In the genomic region with DNA sequence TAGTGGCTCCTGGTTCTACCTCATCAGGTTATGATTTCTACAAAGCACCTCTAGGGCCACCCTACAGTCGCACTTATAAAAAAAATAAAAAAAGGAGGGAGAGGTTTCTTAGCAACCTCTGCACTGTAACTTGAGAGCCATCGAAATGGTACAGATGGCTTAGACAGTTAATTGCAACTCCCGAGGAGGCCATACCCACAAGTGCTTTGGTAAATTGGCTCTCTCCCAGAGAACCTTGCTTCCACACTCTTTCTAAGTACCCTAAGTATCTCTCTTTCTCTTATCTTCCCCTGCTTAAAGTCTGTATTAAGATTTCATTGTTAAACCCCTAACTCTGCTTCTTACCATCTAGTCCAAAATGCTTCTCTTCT, we compare ENCODE assay signal across 12 mouse cellular contexts. TPM values are rescaled to one million over a fixed set of nuclear protein-coding genes. Genes with fewer than 3 reads are reported as not detected.
A peak's percentile ranks its signal among the peaks of the same experiment; 100 is the strongest.
DNase-seq lines count a peak whose midpoint lies in the region; ATAC-seq lines count a peak whose summit lies in the region.
"Had no signal": no experiment of that assay in that cellular context is flagged by ENCODE, and none has a peak within 500 bp of the region (broad histone marks: within the 10 kb centered on the region; RNA-seq: fewer than 3 reads in every experiment).

No protein-coding gene starts in this region.

- no peak overlapping the region for H3K4me2 ChIP-seq in kidney, embryonic 16.5 days (replicated peaks; ENCODE audit: low read depth, low read length)
- H3K4me2 ChIP-seq in embryonic facial prominence, embryonic 13.5 days = no peak overlapping the region
- H3K4me2 ChIP-seq in hindbrain, embryonic 13.5 days = no peak overlapping the region
- H3K4me2 ChIP-seq in heart, embryonic 12.5 days = no peak overlapping the region
- H3K4me2 ChIP-seq: midbrain, embryonic 11.5 days had no signal

- peak overlapping the region; percentile 87 for H3K27ac ChIP-seq in kidney, embryonic 16.5 days (ENCODE audit: low read length)
- peak overlapping the region; percentile 62 for H3K27ac ChIP-seq in embryonic facial prominence, embryonic 13.5 days
- H3K27ac ChIP-seq in hindbrain, embryonic 13.5 days = peak overlapping the region; percentile 60; the same call in 1 of the 2 replicates
- no peak overlapping the region for H3K27ac ChIP-seq in heart, embryonic 12.5 days (ENCODE audit: poor library complexity, severe bottlenecking)
- H3K27ac ChIP-seq: liver, embryonic 14.5 days had no signal

- 13% methylated on average over 3 of the region's 3 CpGs for WGBS in kidney, embryonic 16.5 days
- 7% methylated on average over 3 of the region's 3 CpGs for WGBS in embryonic facial prominence, embryonic 13.5 days
- 27% methylated on average over 3 of the region's 3 CpGs for whole genome bisulfite sequencing in hindbrain, embryonic 13.5 days
- WGBS in heart, embryonic 12.5 days = 39% methylated on average over 3 of the region's 3 CpGs

- intact Hi-C loops in gastrocnemius, postnatal 14 days (cut with DNase I; ENCODE audit: low total_unique reads) = no loop called here

- H3K4me3 ChIP-seq in kidney, embryonic 16.5 days (ENCODE audit: low read length) = no peak overlapping the region
- no peak overlapping the region for H3K4me3 ChIP-seq in embryonic facial prominence, embryonic 13.5 days
- no peak overlapping the region for H3K4me3 ChIP-seq in hindbrain, embryonic 13.5 days
- H3K4me3 ChIP-seq in heart, embryonic 12.5 days = no peak overlapping the region

- no peaks in the 10 kb centered on the region for H3K27me3 ChIP-seq in kidney, embryonic 16.5 days (ENCODE audit: insufficient read depth, low read length)
- H3K27me3 ChIP-seq in embryonic facial prominence, embryonic 13.5 days = no peaks in the 10 kb centered on the region
- H3K27me3 ChIP-seq in hindbrain, embryonic 13.5 days = 0 out of 2 replicates have a peak, but pooled peaks cover 4% of the 10 kb centered on the region
- peaks cover 7% of the 10 kb centered on the region; the same call in 1 of the 2 replicates for H3K27me3 ChIP-seq in heart, embryonic 12.5 days (replicated peaks)

- peak; percentile 4 for ATAC-seq in kidney, embryonic 16.5 days (ENCODE audit: low FRiP score, low TSS enrichment)
- no peak for ATAC-seq in embryonic facial prominence, embryonic 13.5 days (ENCODE audit: insufficient number of reproducible peaks, insufficient read depth, low FRiP score, low TSS enrichment, low read depth)
- ATAC-seq in hindbrain, embryonic 13.5 days (ENCODE audit: low FRiP score) = no peak
- no peak for ATAC-seq in heart, embryonic 12.5 days (ENCODE audit: insufficient number of reproducible peaks, low FRiP score)
- ATAC-seq: intestine, embryonic 16.5 days had no signal

- H3K9ac ChIP-seq in kidney, embryonic 16.5 days (replicated peaks; ENCODE audit: low read length) = no peak overlapping the region
- no peak overlapping the region for H3K9ac ChIP-seq in embryonic facial prominence, embryonic 13.5 days
- H3K9ac ChIP-seq in hindbrain, embryonic 13.5 days = no peak overlapping the region
- H3K9ac ChIP-seq in heart, embryonic 12.5 days = no peak overlapping the region
- H3K9ac ChIP-seq: liver, embryonic 14.5 days had no signal

- peaks cover 62% of the 10 kb centered on the region for H3K4me1 ChIP-seq in kidney, embryonic 16.5 days (ENCODE audit: insufficient read depth, low read length)
- H3K4me1 ChIP-seq in embryonic facial prominence, embryonic 13.5 days = peaks cover 41% of the 10 kb centered on the region
- H3K4me1 ChIP-seq in hindbrain, embryonic 13.5 days (replicated peaks) = peaks cover 51% of the 10 kb centered on the region
- H3K4me1 ChIP-seq in heart, embryonic 12.5 days (replicated peaks) = peaks cover 11% of the 10 kb centered on the region

- no peak for DNase-seq in kidney, adult 8-10 months
- peak; percentile 55 for DNase-seq in MN1 (ENCODE audit: low spot score)
- no peak for DNase-seq in urinary bladder, adult 2 months (ENCODE audit: low spot score)
- no peak for DNase-seq in gastrocnemius, postnatal 14 days
- DNase-seq: gastrocnemius, postnatal 25 days had no signal

- H3K9me3 ChIP-seq in kidney, embryonic 16.5 days (ENCODE audit: low read length) = no peaks in the 10 kb centered on the region
- no peaks in the 10 kb centered on the region for H3K9me3 ChIP-seq in embryonic facial prominence, embryonic 13.5 days
- H3K9me3 ChIP-seq in hindbrain, embryonic 13.5 days = no peaks in the 10 kb centered on the region
- 0 out of 2 replicates have a peak, but pooled peaks cover 3% of the 10 kb centered on the region for H3K9me3 ChIP-seq in heart, embryonic 12.5 days (replicated peaks)

- H3K36me3 ChIP-seq in kidney, embryonic 16.5 days (ENCODE audit: insufficient read depth, low read length) = no peaks in the 10 kb centered on the region
- no peaks in the 10 kb centered on the region for H3K36me3 ChIP-seq in embryonic facial prominence, embryonic 13.5 days
- no peaks in the 10 kb centered on the region for H3K36me3 ChIP-seq in hindbrain, embryonic 13.5 days
- no peaks in the 10 kb centered on the region for H3K36me3 ChIP-seq in heart, embryonic 12.5 days

RNA-seq across cellular contexts. Expression of gene Celsr1, which starts 41.5 kb away (rescaled TPM):
- polyA plus RNA-seq in kidney, embryonic 16.5 days (2015; fragmentation: Nextera tagmentation; extraction: Ambion mirVana) = 3.5 and 3.9 TPM in 2 replicates
- polyA plus RNA-seq in embryonic facial prominence, embryonic 13.5 days (2015; fragmentation: Nextera tagmentation; extraction: Ambion mirVana) = 2.9 and 3.1 TPM in 2 replicates
- 1.6 and 1.8 TPM in 2 replicates for polyA plus RNA-seq in hindbrain, embryonic 13.5 days (2015; fragmentation: Nextera tagmentation; extraction: Ambion mirVana)
- 0.80 and 1.0 TPM in 2 replicates for polyA plus RNA-seq in urinary bladder, adult 2 months (2012; rRNA removed)
- polyA plus RNA-seq in heart, embryonic 12.5 days (2016; fragmentation: Nextera tagmentation; extraction: Ambion mirVana) = 2.0 and 2.3 TPM in 2 replicates
- total RNA-seq in gastrocnemius, postnatal 14 days (2021) = under 1 TPM; 0.31 to 0.94 TPM
